Mouse (Mus musculus): ENCODE measurements at regions not wholly inside any gene's neighbourhood (a gene's known extent, or its start where the extent isn't known, plus 50 kb on each side); places are given as distances from the start of the nearest gene placed in this dataset.

GRCm38 (mm10) chr11:32911791-32912190 lies 87.4 kb upstream of the Smim23 start:
- DNase-seq (ENCODE audit: low read depth, low spot score) = no peak

- DNase-seq (ENCODE audit: low read depth, low spot score) = no peak
Measured at GRCm38 (mm10) chr11:32908723-32909411, 84.5 kb upstream of the Smim23 start.

DNA sequence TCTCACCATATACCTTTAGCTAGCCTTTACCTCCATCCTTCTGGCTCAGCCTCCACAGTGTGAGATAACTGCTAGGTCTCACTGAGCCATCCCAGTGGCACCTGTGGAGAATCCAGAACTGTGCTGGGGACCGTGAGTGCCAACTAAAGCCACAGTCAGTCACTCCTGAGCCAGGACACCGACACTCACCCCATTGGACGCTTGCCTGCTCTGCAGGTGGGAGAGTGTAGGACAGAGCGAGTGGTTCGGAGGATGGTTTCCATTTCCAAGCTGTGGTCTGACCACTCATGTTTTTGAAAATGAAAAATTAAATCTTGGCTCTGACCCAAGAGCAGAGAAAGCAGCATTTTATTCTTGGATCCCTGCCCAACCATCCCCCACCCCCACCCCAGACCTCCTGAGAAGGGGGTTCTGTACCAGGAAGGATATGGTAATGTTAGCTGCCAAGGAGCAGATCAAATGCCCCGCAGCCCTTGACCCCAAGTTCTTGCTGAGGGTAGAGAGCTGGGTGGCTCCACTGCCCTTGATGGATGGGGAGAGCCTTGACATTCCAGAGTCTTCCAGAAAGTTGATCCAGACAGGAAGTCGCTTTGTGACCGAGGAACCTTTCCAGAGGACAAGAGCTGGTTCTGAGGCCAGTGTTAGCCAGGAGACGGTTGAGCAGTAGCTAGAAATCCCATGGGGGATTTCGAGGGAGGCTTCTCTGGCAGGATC lies 83.3 kb upstream of the Smim23 start:
- no peak for DNase-seq (ENCODE audit: low read depth, low spot score)

DNA sequence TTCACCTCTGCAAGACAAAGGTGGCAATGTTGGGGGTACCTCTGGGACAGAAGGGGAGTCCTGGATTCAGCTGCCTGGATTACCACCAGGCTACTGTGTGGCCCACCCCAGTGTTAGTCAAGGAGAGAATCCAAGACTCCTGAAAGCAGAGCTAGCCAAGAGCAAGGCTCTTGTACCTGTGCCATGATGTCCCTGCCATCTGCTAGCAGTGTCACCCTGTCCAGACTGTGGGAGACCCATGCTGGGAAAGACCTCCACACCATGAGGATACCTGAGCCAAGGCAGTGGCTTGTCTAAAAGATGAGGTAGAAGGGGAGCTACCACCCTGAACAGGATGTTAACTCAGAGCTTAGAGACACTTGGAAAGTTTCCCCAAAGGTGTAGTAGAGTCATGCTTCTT lies 79.6 kb upstream of the Smim23 start:
- no peak for DNase-seq (ENCODE audit: low read depth, low spot score)

- no peak for DNase-seq (ENCODE audit: low read depth, low spot score)
Measured at GRCm38 (mm10) chr11:32903389-32903788, 79.0 kb upstream of the Smim23 start.

GRCm38 (mm10) chr11:32902923-32903322 lies 78.5 kb upstream of the Smim23 start:
- no peak for DNase-seq (ENCODE audit: low read depth, low spot score)

GRCm38 (mm10) chr11:32900437-32900836 lies 76.0 kb upstream of the Smim23 start:
- DNase-seq (ENCODE audit: low read depth, low spot score) = no peak

- DNase-seq (ENCODE audit: low read depth, low spot score) = no peak
Measured at GRCm38 (mm10) chr11:32899604-32900216, 75.3 kb upstream of the Smim23 start.

GRCm38 (mm10) chr11:32895400-32895799 lies 71.0 kb upstream of the Smim23 start:
- DNase-seq (ENCODE audit: low read depth, low spot score) = no peak

- no peak for DNase-seq (ENCODE audit: low read depth, low spot score)
Measured at GRCm38 (mm10) chr11:32893146-32893903, 68.9 kb upstream of the Smim23 start.

- no peak for DNase-seq (ENCODE audit: low read depth, low spot score)
Measured at GRCm38 (mm10) chr11:32892496-32892895, 68.1 kb upstream of the Smim23 start.

- DNase-seq (ENCODE audit: low read depth, low spot score) = no peak
Measured at GRCm38 (mm10) chr11:32889248-32889647, 64.8 kb upstream of the Smim23 start.

- DNase-seq (ENCODE audit: low read depth, low spot score) = no peak
Measured at GRCm38 (mm10) chr11:32884744-32885143, 60.3 kb upstream of the Smim23 start.

DNA sequence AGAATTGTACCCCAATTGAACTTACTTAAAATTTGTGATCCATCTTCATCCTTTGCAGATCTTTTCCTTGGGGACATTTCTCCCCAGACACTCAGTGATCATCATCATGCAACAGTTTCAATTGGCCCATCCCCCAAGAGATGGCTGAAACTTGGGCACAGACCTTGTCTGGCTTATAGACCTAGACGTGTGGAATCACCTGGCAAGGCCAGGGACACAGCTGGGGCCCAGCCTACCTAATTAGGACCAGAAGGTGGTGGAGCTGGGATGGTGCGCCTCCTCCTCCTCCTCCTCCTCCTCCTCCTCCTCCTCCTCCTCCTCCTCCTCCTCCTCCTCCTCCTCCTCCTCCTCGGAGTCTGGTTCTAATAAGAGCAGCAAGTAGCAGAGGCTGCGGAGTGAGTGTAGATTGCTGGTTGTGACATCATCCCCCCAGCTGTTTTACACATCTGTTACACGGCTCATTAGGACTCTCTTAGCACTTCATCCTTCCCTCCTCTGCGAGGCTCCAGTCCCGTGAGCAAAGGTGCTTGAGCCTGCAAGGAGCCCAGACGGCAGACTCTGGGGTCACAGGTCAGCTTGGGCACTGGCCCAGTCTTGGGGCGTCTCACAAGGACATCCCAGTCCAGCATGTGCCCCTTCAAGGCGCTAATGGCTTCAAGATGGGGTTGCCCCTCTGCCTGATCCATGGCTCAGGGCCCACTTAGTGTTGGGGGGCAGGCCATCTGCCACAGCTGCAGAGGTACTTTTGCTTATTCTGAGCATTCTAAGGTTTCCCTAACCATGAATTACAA lies 58.9 kb upstream of the Smim23 start:
- no peak for DNase-seq (ENCODE audit: low read depth, low spot score)

- no peak for DNase-seq (ENCODE audit: low read depth, low spot score)
Measured at GRCm38 (mm10) chr11:32878967-32879366, 54.6 kb upstream of the Smim23 start.

All from brain, embryonic 18.5 days (tissue).